Mouse (Mus musculus) MEL (cell line): ENCODE results near the gene Dhh. TPM values are rescaled to one million over a fixed set of nuclear protein-coding genes. Genes with fewer than 3 reads are reported as not detected.

Experiments
- DNase-seq: peaks from one replicate; pipeline ENCODE4 v3.0.0; 2011; ENCODE audit warnings: low read depth, low spot score
- H3K27ac ChIP-seq: 2 replicates; pipeline ENCODE4 v1.5.1; 2012; ENCODE audit warnings: low read depth, mild to moderate bottlenecking, control low read depth, low read length, moderate library complexity; ENCODE audit not compliant: control insufficient read depth
- H3K27me3 ChIP-seq, 2 experiments: fragments of 150-350 bp in 1 of 2; sonication (generic) in 1 of 2; 2 replicates each; pipeline ENCODE4 v1.6.1; 2012; ENCODE audit warnings: low read length in 2 of 2, mild to moderate bottlenecking in 2 of 2, improper control_type of control experiment in 1 of 2, moderate library complexity in 1 of 2; ENCODE audit not compliant: insufficient read depth in 2 of 2, control insufficient read depth in 1 of 2
- H3K36me3 ChIP-seq, 2 experiments: 2 replicates each; pipeline ENCODE4 v1.6.1; 2012 to 2014; ENCODE audit warnings: low read length in 2 of 2, improper control_type of control experiment in 1 of 2, inconsistent platforms in 1 of 2, mild to moderate bottlenecking in 1 of 2; ENCODE audit not compliant: insufficient read depth in 2 of 2, control insufficient read depth in 1 of 2
- H3K4me1 ChIP-seq, 2 experiments: fragments of 150-350 bp in 1 of 2; sonication (generic) in 1 of 2; 2 replicates each; pipeline ENCODE4 v1.6.1; 2012; ENCODE audit warnings: low read length in 2 of 2, improper control_type of control experiment in 1 of 2, mild to moderate bottlenecking in 1 of 2; ENCODE audit not compliant: insufficient read depth in 2 of 2, control insufficient read depth in 1 of 2
- H3K4me3 ChIP-seq, 2 experiments: fragments of 150-350 bp in 1 of 2; sonication (generic) in 1 of 2; 2 replicates each; pipeline ENCODE4 v1.5.1; 2012; ENCODE audit warnings: low read depth in 2 of 2, low read length in 2 of 2, mild to moderate bottlenecking in 2 of 2, moderate library complexity in 2 of 2, control low read depth in 1 of 2, improper control_type of control experiment in 1 of 2; ENCODE audit not compliant: control insufficient read depth in 1 of 2, insufficient read depth in 1 of 2
- H3K79me2 ChIP-seq: 2 replicates; pipeline ENCODE4 v1.6.1; 2012; ENCODE audit warnings: mild to moderate bottlenecking, low read length, moderate library complexity; ENCODE audit not compliant: control insufficient read depth, poor library complexity, insufficient read depth
- H3K9ac ChIP-seq: 2 replicates; pipeline ENCODE4 v1.6.1; 2012; ENCODE audit warnings: low read depth, mild to moderate bottlenecking, control low read depth, low read length, moderate library complexity; ENCODE audit not compliant: control insufficient read depth, poor library complexity, severe bottlenecking
- H3K9me3 ChIP-seq: fragments of 150-350 bp; sonication (generic); replicated peaks from 2 replicates; pipeline ENCODE4 v1.6.1; 2012; ENCODE audit warnings: mild to moderate bottlenecking, low read length, improper control_type of control experiment, moderate library complexity; ENCODE audit not compliant: insufficient read depth
- BHLHE40 ChIP-seq: IDR thresholded peaks from 2 replicates; pipeline ENCODE4 v1.6.1; 2012; ENCODE audit warnings: low read depth, mild to moderate bottlenecking, inconsistent platforms, low read length, improper control_type of control experiment, borderline replicate concordance
- CHD1 ChIP-seq: IDR thresholded peaks from 2 replicates; pipeline ENCODE4 v1.6.1; 2012; ENCODE audit warnings: low read depth, mild to moderate bottlenecking, inconsistent platforms, low read length, improper control_type of control experiment
- CHD2 ChIP-seq: IDR thresholded peaks from 2 replicates; pipeline ENCODE4 v1.6.1; 2011; ENCODE audit warnings: low read length, improper control_type of control experiment
- CTCF ChIP-seq, 3 experiments: IDR thresholded peaks in 2 of 3; conservative IDR thresholded peaks in 1 of 3; 2 replicates each; pipeline ENCODE4 v1.5.1; 2011 to 2012; ENCODE audit warnings: low read length in 3 of 3, low read depth in 2 of 3, mild to moderate bottlenecking in 2 of 3, improper control_type of control experiment in 1 of 3, inconsistent platforms in 1 of 3, mixed read lengths in 1 of 3, moderate library complexity in 1 of 3; ENCODE audit not compliant: control insufficient read depth in 1 of 3, insufficient read depth in 1 of 3, poor library complexity in 1 of 3, severe bottlenecking in 1 of 3
- E2F4 ChIP-seq: IDR thresholded peaks from 2 replicates; pipeline ENCODE4 v1.6.1; 2011; ENCODE audit warnings: low read depth, low read length, improper control_type of control experiment, borderline replicate concordance
- ELF1 ChIP-seq: IDR thresholded peaks from 2 replicates; pipeline ENCODE4 v1.6.1; 2014; ENCODE audit warnings: low read depth, mild to moderate bottlenecking, inconsistent platforms, low read length, improper control_type of control experiment, moderate library complexity
- EP300 ChIP-seq, 2 experiments: IDR thresholded peaks; 2 replicates each; pipeline ENCODE4 v1.6.1; 2011; ENCODE audit warnings: improper control_type of control experiment in 2 of 2, low read length in 2 of 2, low read depth in 1 of 2, mild to moderate bottlenecking in 1 of 2
- ETS1 ChIP-seq: IDR thresholded peaks from 2 replicates; pipeline ENCODE4 v1.6.1; 2012; ENCODE audit warnings: low read depth, mild to moderate bottlenecking, inconsistent platforms, low read length, improper control_type of control experiment, moderate library complexity
- GABPA ChIP-seq: IDR thresholded peaks from 2 replicates; pipeline ENCODE4 v1.6.1; 2012; ENCODE audit warnings: low read depth, mild to moderate bottlenecking, inconsistent platforms, low read length, improper control_type of control experiment, moderate library complexity
- GATA1 ChIP-seq: IDR thresholded peaks from 2 replicates; pipeline ENCODE4 v1.6.1; 2011; ENCODE audit warnings: low read depth, low read length, improper control_type of control experiment
- HCFC1 ChIP-seq: IDR thresholded peaks from 2 replicates; pipeline ENCODE4 v1.6.1; 2012; ENCODE audit warnings: low read depth, mild to moderate bottlenecking, inconsistent platforms, low read length, improper control_type of control experiment, moderate library complexity
- JUND ChIP-seq: IDR thresholded peaks from 2 replicates; pipeline ENCODE4 v1.6.1; 2011; ENCODE audit warnings: low read depth, mild to moderate bottlenecking, improper control_type of control experiment, low read length
- KAT2A ChIP-seq: conservative IDR thresholded peaks from 2 replicates; pipeline ENCODE4 v1.6.1; 2012; ENCODE audit warnings: low read depth, low read length, improper control_type of control experiment, inconsistent platforms
- MAFK ChIP-seq: IDR thresholded peaks from 2 replicates; pipeline ENCODE4 v1.6.1; 2011; ENCODE audit warnings: low read depth, mild to moderate bottlenecking, low read length, improper control_type of control experiment, borderline replicate concordance
- MAX ChIP-seq: IDR thresholded peaks from 2 replicates; pipeline ENCODE4 v1.6.1; 2011; ENCODE audit warnings: low read length, improper control_type of control experiment
- MAZ ChIP-seq: IDR thresholded peaks from 2 replicates; pipeline ENCODE4 v1.6.1; 2012; ENCODE audit warnings: low read depth, mild to moderate bottlenecking, inconsistent platforms, low read length, improper control_type of control experiment
- MEF2A ChIP-seq: IDR thresholded peaks from 2 replicates; pipeline ENCODE4 v1.6.1; 2014; ENCODE audit warnings: low read depth, mild to moderate bottlenecking, inconsistent platforms, low read length, improper control_type of control experiment; ENCODE audit not compliant: poor library complexity, insufficient replicate concordance, severe bottlenecking; ENCODE audit errors: extremely low read depth
- MXI1 ChIP-seq: IDR thresholded peaks from 2 replicates; pipeline ENCODE4 v1.6.1; 2011; ENCODE audit warnings: mild to moderate bottlenecking, low read depth, low read length, improper control_type of control experiment
- MYB ChIP-seq: IDR thresholded peaks from 2 replicates; pipeline ENCODE4 v1.6.1; 2011; ENCODE audit warnings: mild to moderate bottlenecking, low read depth, low read length, improper control_type of control experiment
- NELFE ChIP-seq: IDR thresholded peaks from 2 replicates; pipeline ENCODE4 v1.6.1; 2011; ENCODE audit warnings: low read depth, low read length, improper control_type of control experiment
- NRF1 ChIP-seq: IDR thresholded peaks from 2 replicates; pipeline ENCODE4 v1.6.1; 2014; ENCODE audit warnings: low read depth, mild to moderate bottlenecking, inconsistent platforms, low read length, improper control_type of control experiment, moderate library complexity; ENCODE audit not compliant: poor library complexity, insufficient read depth, severe bottlenecking
- POLR2A ChIP-seq, 2 experiments: IDR thresholded peaks; 2 replicates each; pipeline ENCODE4 v1.6.1; 2011 to 2012; ENCODE audit warnings: low read length in 2 of 2, mild to moderate bottlenecking in 2 of 2, control low read depth in 1 of 2, improper control_type of control experiment in 1 of 2, low read depth in 1 of 2, moderate library complexity in 1 of 2; ENCODE audit not compliant: control insufficient read depth in 1 of 2, insufficient read depth in 1 of 2, poor library complexity in 1 of 2
- POLR2AphosphoS2 ChIP-seq: IDR thresholded peaks from 2 replicates; pipeline ENCODE4 v1.6.1; 2011; ENCODE audit warnings: low read length, improper control_type of control experiment
- POLR2AphosphoS5 ChIP-seq: IDR thresholded peaks from 2 replicates; pipeline ENCODE4 v1.6.1; 2012; ENCODE audit warnings: low read depth, borderline replicate concordance, mild to moderate bottlenecking, inconsistent platforms, low read length, moderate library complexity, mixed read lengths
- RAD21 ChIP-seq: IDR thresholded peaks from 2 replicates; pipeline ENCODE4 v1.6.1; 2011; ENCODE audit warnings: mild to moderate bottlenecking, low read depth, low read length, improper control_type of control experiment
- RCOR1 ChIP-seq: IDR thresholded peaks from 2 replicates; pipeline ENCODE4 v1.6.1; 2012; ENCODE audit warnings: low read depth, mild to moderate bottlenecking, inconsistent platforms, low read length, improper control_type of control experiment
- SIN3A ChIP-seq: IDR thresholded peaks from 2 replicates; pipeline ENCODE4 v1.6.1; 2012; ENCODE audit warnings: low read length, improper control_type of control experiment, inconsistent platforms
- SMC3 ChIP-seq: IDR thresholded peaks from 2 replicates; pipeline ENCODE4 v1.6.1; 2011; ENCODE audit warnings: low read depth, low read length, improper control_type of control experiment
- TAL1 ChIP-seq: IDR thresholded peaks from 2 replicates; pipeline ENCODE4 v1.6.1; 2012; ENCODE audit warnings: mild to moderate bottlenecking, inconsistent platforms, low read length, moderate library complexity, mixed read lengths
- TBP ChIP-seq: IDR thresholded peaks from 2 replicates; pipeline ENCODE4 v1.8.0; 2011; ENCODE audit warnings: low read depth, low read length, improper control_type of control experiment
- TCF12 ChIP-seq: IDR thresholded peaks from 2 replicates; pipeline ENCODE4 v1.6.1; 2014; ENCODE audit warnings: low read depth, mild to moderate bottlenecking, inconsistent platforms, low read length, improper control_type of control experiment, moderate library complexity
- USF1 ChIP-seq: IDR thresholded peaks from 2 replicates; pipeline ENCODE4 v1.6.1; 2014; ENCODE audit warnings: low read depth, mild to moderate bottlenecking, inconsistent platforms, low read length, improper control_type of control experiment, moderate library complexity
- USF2 ChIP-seq, 2 experiments: IDR thresholded peaks; 2 replicates each; pipeline ENCODE4 v1.6.1; 2011 to 2012; ENCODE audit warnings: improper control_type of control experiment in 2 of 2, low read length in 2 of 2, borderline replicate concordance in 1 of 2, inconsistent platforms in 1 of 2, low read depth in 1 of 2, mild to moderate bottlenecking in 1 of 2; ENCODE audit not compliant: insufficient read depth in 1 of 2
- ZC3H11A ChIP-seq: IDR thresholded peaks from 2 replicates; pipeline ENCODE4 v1.6.1; 2012; ENCODE audit warnings: low read depth, mild to moderate bottlenecking, inconsistent platforms, low read length, improper control_type of control experiment
- ZKSCAN1 ChIP-seq: IDR thresholded peaks from 2 replicates; pipeline ENCODE4 v1.6.1; 2012; ENCODE audit warnings: low read depth, mild to moderate bottlenecking, inconsistent platforms, low read length, improper control_type of control experiment, moderate library complexity
- ZMIZ1 ChIP-seq: IDR thresholded peaks from 2 replicates; pipeline ENCODE4 v1.6.1; 2012; ENCODE audit warnings: low read depth, mild to moderate bottlenecking, inconsistent platforms, low read length, improper control_type of control experiment, moderate library complexity
- polyA plus RNA-seq, 2 experiments: library from polyadenylated mRNA; stranded (reverse) in 1 of 2; unstranded in 1 of 2; fragments of >175 nt in 1 of 2; fragments of >200 nt in 1 of 2; gene quantifications; 2 replicates each; pipeline versions ENCODE4 v1.2.1 to v1.2.4; 2012; ENCODE audit warnings: low replicate concordance in 2 of 2, low read depth in 1 of 2; ENCODE audit not compliant: insufficient read length in 2 of 2, insufficient read depth in 1 of 2, missing spikeins in 1 of 2
- total RNA-seq: library from RNA; depleted of rRNA; stranded (reverse); fragments of 300-350 nt; gene quantifications from 2 replicates; pipeline ENCODE4 v1.2.3, GENCODE M21; 2012

Gene Dhh
- total and polyA plus RNA-seq, 3 experiments = 0.12 TPM; not detected in 2

DNA sequence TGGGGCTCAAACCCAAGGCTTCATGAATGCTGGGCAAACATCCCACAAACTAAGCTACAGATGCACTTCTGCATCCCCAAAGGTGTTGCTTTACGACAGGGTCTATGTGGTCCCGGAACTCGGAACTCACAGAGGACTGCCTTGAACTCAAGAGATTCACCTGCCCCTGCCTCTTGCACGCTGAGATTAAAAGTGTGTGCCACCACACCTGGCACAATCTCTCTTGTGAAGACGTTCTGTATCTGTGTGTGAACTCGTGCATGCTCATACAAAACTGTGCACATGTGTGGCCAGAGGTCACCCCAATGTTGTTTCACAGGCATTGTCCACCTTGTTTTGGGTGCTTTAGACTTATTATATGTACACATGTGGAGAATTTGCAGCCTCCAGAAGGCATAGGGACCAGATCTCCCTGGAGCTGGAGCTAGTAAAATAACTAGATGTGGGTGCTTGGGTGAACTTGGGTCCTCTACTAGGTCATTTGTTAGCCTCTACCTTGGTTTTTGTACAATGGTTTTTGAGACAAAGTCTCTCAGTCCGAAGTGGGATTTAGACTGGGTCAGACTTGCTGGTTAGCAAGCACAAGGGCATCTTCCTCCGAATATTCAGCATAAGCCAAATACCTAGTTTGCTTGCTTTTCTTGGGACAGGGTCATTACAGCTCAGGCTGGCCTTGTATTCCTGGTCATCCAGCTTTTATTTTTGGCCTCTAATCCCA is 31.8 kb upstream of the Dhh start:
- no peak overlapping the region for H3K4me3 ChIP-seq
- peaks cover 2 to 3% of the 10 kb centered on the region in 2 experiments; a peak in 2 of 4 replicates for H3K36me3 ChIP-seq
- H3K27me3 ChIP-seq = no peaks in the 10 kb centered on the region
- H3K79me2 ChIP-seq = peaks cover 17% of the 10 kb centered on the region
- no peaks in the 10 kb centered on the region for H3K9me3 ChIP-seq
- H3K4me1 ChIP-seq = no peaks in the 10 kb centered on the region
- H3K9ac ChIP-seq = no peak overlapping the region
- peak; percentile 75 for DNase-seq
- H3K27ac ChIP-seq = no peak overlapping the region
- TF ChIP-seq CTCF (IDR thresholded peaks at IDR 0.05 in 2 of 3, conservative IDR thresholded peaks at IDR 0.05 in 1 of 3; ENCODE audit: control insufficient read depth in 1 of 3, insufficient read depth in 1 of 3, low read depth in 2 of 3, low read length in 3 of 3, poor library complexity in 1 of 3, severe bottlenecking in 1 of 3) (no peak), E2F4 (no peak), GATA1 (no peak), POLR2AphosphoS5 (0 out of 2 replicates have a peak, but pooled peaks have one; percentile 68), EP300 (IDR thresholded peaks at IDR 0.05; ENCODE audit: low read depth in 1 of 2, low read length in 2 of 2) (no peak), CHD1 (no peak), POLR2A (IDR thresholded peaks at IDR 0.05; ENCODE audit: control insufficient read depth in 1 of 2, insufficient read depth in 1 of 2, low read depth in 1 of 2, low read length in 2 of 2, poor library complexity in 1 of 2) (peak; percentile 38 to 89; a peak in 3 of 4 replicates), TAL1 (0 out of 2 replicates have a peak, but pooled peaks have one; percentile 6), KAT2A (no peak), RCOR1 (peak; percentile 13; the same call in 1 of the 2 replicates), RAD21 (no peak), MAX (peak; percentile 48), ZMIZ1 (peak; percentile 74; the same call in 1 of the 2 replicates), USF1 (no peak), TCF12 (no peak), MAZ (no peak), SIN3A (no peak; the same call in 1 of the 2 replicates), SMC3 (peak; percentile 16), GABPA (no peak), MXI1 (no peak), NELFE (no peak), BHLHE40 (no peak; the same call in 1 of the 2 replicates), POLR2AphosphoS2 (peak; percentile 97), TBP (no peak), USF2 (IDR thresholded peaks at IDR 0.05; ENCODE audit: borderline replicate concordance in 1 of 2, insufficient read depth in 1 of 2, low read depth in 1 of 2, low read length in 2 of 2) (no peak), ZC3H11A (no peak), MAFK (no peak), HCFC1 (no peak), MEF2A (no peak), NRF1 (0 out of 2 replicates have a peak, but pooled peaks have one; percentile 6), ZKSCAN1 (peak; percentile 52; the same call in 1 of the 2 replicates), CHD2 (peak; percentile 40; the same call in 1 of the 2 replicates), ETS1 (no peak), MYB (no peak; the same call in none of the 2 replicates), JUND (no peak), ELF1 (no peak)
